Mouse (Mus musculus) bone marrow macrophage, adult 2 months (primary cell): ENCODE results near the gene Map1b. TPM values are rescaled to one million over a fixed set of nuclear protein-coding genes. Genes with fewer than 3 reads are reported as not detected.

Experiments used
- H3K27ac ChIP-seq: 2 replicates; pipeline ENCODE4 v1.5.1; 2012; ENCODE audit warnings: low read depth, low read length; ENCODE audit not compliant: insufficient read depth
- H3K4me1 ChIP-seq: 2 replicates; pipeline ENCODE4 v1.6.1; 2012; ENCODE audit warnings: low read length; ENCODE audit not compliant: control insufficient read depth, insufficient read depth
- H3K4me3 ChIP-seq: 2 replicates; pipeline ENCODE4 v1.5.1; 2012; ENCODE audit warnings: mild to moderate bottlenecking, low read length, moderate library complexity; ENCODE audit not compliant: insufficient read depth
- CTCF ChIP-seq: IDR thresholded peaks from 2 replicates; pipeline ENCODE4 v1.5.1; 2012; ENCODE audit warnings: low read depth, mild to moderate bottlenecking, low read length, moderate library complexity
- POLR2A ChIP-seq: IDR thresholded peaks from 2 replicates; pipeline ENCODE4 v1.6.1; 2012; ENCODE audit warnings: mild to moderate bottlenecking, low read depth, low read length, borderline replicate concordance
- polyA plus RNA-seq: library from polyadenylated mRNA; stranded (reverse); fragments of >200 nt; gene quantifications from 2 replicates; pipeline ENCODE4 v1.2.4, GENCODE M21; 2012; ENCODE audit not compliant: missing spikeins, insufficient read depth, insufficient read length

Map1b gene
- polyA plus RNA-seq, 1 experiment: 0.25 TPM

GRCm38 (mm10) chr13:99442434-99443249 lies 73.7 kb downstream of the Map1b start:
- TF ChIP-seq CTCF (no peak), POLR2A (no peak)
- Histone ChIP-seq H3K4me3 (no peak overlapping the region), H3K27ac (no peak overlapping the region), H3K4me1 (peaks cover 3% of the 10 kb centered on the region)

GRCm38 (mm10) chr13:99441700-99442433 lies 74.5 kb downstream of the Map1b start:
- Histone ChIP-seq H3K4me1 (peaks cover 3% of the 10 kb centered on the region), H3K27ac (no peak overlapping the region), H3K4me3 (no peak overlapping the region)
- TF ChIP-seq POLR2A (no peak), CTCF (no peak)

GRCm38 (mm10) chr13:99440228-99440627 lies 76.1 kb downstream of the Map1b start:
- TF ChIP-seq CTCF (no peak), POLR2A (no peak)

GRCm38 (mm10) chr13:99439357-99439756 lies 77.0 kb downstream of the Map1b start:
- Histone ChIP-seq H3K4me1 (peaks cover 3% of the 10 kb centered on the region), H3K27ac (no peak overlapping the region), H3K4me3 (no peak overlapping the region)
- no peak for TF ChIP-seq POLR2A
- TF ChIP-seq CTCF: no peak

More at GRCm38 (mm10) chr13:99440228-99440627, 76.1 kb downstream of the Map1b start:
- H3K27ac ChIP-seq: no peak overlapping the region
- H3K4me3 ChIP-seq: no peak overlapping the region
- H3K4me1 ChIP-seq: peaks cover 3% of the 10 kb centered on the region

- TF ChIP-seq POLR2A (no peak), CTCF (no peak)
- Histone ChIP-seq H3K4me1 (peaks cover 3% of the 10 kb centered on the region), H3K27ac (no peak overlapping the region), H3K4me3 (no peak overlapping the region)
Measured at GRCm38 (mm10) chr13:99437051-99437450, 79.3 kb downstream of the Map1b start.

- H3K27ac ChIP-seq: no peak overlapping the region
- TF ChIP-seq CTCF: no peak
- TF ChIP-seq POLR2A: no peak
- H3K4me3 ChIP-seq: no peak overlapping the region
Measured at GRCm38 (mm10) chr13:99434494-99434893, 81.8 kb downstream of the Map1b start.

GRCm38 (mm10) chr13:99433068-99434008 lies 83.0 kb downstream of the Map1b start:
- no peak overlapping the region for H3K4me3 ChIP-seq

More at GRCm38 (mm10) chr13:99434494-99434893, 81.8 kb downstream of the Map1b start:
- H3K4me1 ChIP-seq: peaks cover 3% of the 10 kb centered on the region

GRCm38 (mm10) chr13:99423581-99423980 lies 92.8 kb downstream of the Map1b start:
- Histone ChIP-seq H3K4me3 (no peak overlapping the region), H3K4me1 (no peaks in the 10 kb centered on the region), H3K27ac (no peak overlapping the region)
- TF ChIP-seq POLR2A (no peak), CTCF (no peak)

More at GRCm38 (mm10) chr13:99433068-99434008, 83.0 kb downstream of the Map1b start:
- H3K4me1 ChIP-seq: peaks cover 3% of the 10 kb centered on the region
- no peak for TF ChIP-seq POLR2A
- no peak for TF ChIP-seq CTCF
- H3K27ac ChIP-seq: no peak overlapping the region

- TF ChIP-seq CTCF (no peak), POLR2A (no peak)
- Histone ChIP-seq H3K27ac (no peak overlapping the region), H3K4me3 (no peak overlapping the region), H3K4me1 (peaks cover 11% of the 10 kb centered on the region)
Measured at GRCm38 (mm10) chr13:99416601-99417000, 99.7 kb downstream of the Map1b start.
